Mouse (Mus musculus) olfactory bulb, adult 2 months (tissue): ENCODE results near the gene Elp6. TPM values are rescaled to one million over a fixed set of nuclear protein-coding genes. Genes with fewer than 3 reads are reported as not detected.

ENCODE experiments used
- H3K27ac ChIP-seq: fragments of 200-500 bp; 2 replicates; pipeline ENCODE4 v1.5.1; 2012; ENCODE audit warnings: low read depth, low read length; ENCODE audit not compliant: insufficient read depth
- H3K4me1 ChIP-seq: fragments of 200-500 bp; 2 replicates; pipeline ENCODE4 v1.6.1; 2012; ENCODE audit warnings: low read length; ENCODE audit not compliant: control insufficient read depth, insufficient read depth
- H3K4me3 ChIP-seq: fragments of 200-500 bp; 2 replicates; pipeline ENCODE4 v1.5.1; 2012; ENCODE audit warnings: mild to moderate bottlenecking, low read depth, low read length, moderate library complexity; ENCODE audit not compliant: insufficient read depth
- CTCF ChIP-seq: fragments of 200-500 bp; IDR thresholded peaks from 2 replicates; pipeline ENCODE4 v1.5.1; 2012; ENCODE audit warnings: low read depth, mild to moderate bottlenecking, low read length, moderate library complexity; ENCODE audit not compliant: insufficient read depth
- POLR2A ChIP-seq: fragments of 200-500 bp; IDR thresholded peaks from 2 replicates; pipeline ENCODE4 v1.6.1; 2012; ENCODE audit warnings: mild to moderate bottlenecking, low read depth, low read length, moderate library complexity; ENCODE audit not compliant: insufficient read depth
- WGBS: fragments of 180-500 bp; shearing (Covaris S2); methylation state at CpG from one replicate; pipeline ENCODE4 v1.1.7; 2018; 5-methylcytosine and 5-hydroxymethylcytosine counted together
- polyA plus RNA-seq: library from polyadenylated mRNA; stranded (reverse); fragments of >200 nt; gene quantifications from 2 replicates; pipeline ENCODE4 v1.2.4, GENCODE M21; 2012; ENCODE audit warnings: low replicate concordance; ENCODE audit not compliant: missing spikeins, insufficient read depth, insufficient read length

Gene Elp6
- polyA plus RNA-seq: not detected in 2 replicates

DNA sequence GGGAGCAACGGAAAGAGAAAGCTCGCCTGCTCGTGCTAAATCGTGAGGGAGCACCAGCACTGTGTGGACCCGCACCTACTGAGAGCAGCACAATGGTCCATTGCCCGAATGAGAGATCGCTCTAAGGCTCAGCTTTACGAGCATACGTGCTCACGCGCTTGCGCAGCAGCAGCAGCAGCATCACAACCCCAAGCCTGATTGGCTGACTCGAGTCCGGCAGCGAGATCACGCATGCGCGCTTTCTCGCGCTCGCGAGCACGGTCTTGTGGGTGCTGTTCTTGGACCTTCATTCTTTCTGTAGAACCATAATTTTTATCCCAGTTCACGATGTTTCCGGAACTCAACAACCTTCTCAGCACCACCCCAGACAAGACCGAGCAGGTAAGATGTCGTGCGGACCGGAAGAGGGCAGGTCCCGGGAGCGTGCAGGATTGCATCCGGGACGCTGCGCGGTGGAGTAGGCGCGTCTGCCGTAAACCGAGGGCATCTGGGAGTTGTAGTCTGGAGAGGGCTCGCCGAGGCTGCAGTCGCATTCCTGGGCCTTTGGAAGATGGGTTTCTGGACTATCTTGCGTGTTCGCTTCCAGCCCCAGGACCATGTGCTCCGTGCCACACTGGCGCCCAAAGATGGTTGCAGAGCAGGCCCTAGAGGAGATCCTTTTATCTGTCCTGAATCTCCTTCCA is at the start of gene Elp6:
Elp6 (plus strand) TSS at position 205 of the 683 bp plus-strand sequence.
- H3K4me1 ChIP-seq: peaks cover 3% of the 10 kb centered on the region; the same call in 1 of the 2 replicates
- H3K27ac ChIP-seq: peak within 1 kb of the TSS; percentile 91
- TF ChIP-seq CTCF: 0 out of 2 replicates have a peak, but pooled peaks have one; percentile 0
- TF ChIP-seq POLR2A: peak; percentile 86
- peak within 1 kb of the TSS; percentile 79 for H3K4me3 ChIP-seq
- WGBS: under 1% methylated on average over 46 of the region's 46 CpGs

- Histone ChIP-seq H3K4me3 (no peak overlapping the region), H3K27ac (peak overlapping the region; percentile 68), H3K4me1 (peaks cover 24% of the 10 kb centered on the region)
- TF ChIP-seq CTCF (no peak), POLR2A (no peak)
- WGBS: 31% methylated on average over 15 of the region's 15 CpGs
These were observed 49.5 kb upstream of the Elp6 start for GRCm38 (mm10) chr9:110255407-110256019.

- Histone ChIP-seq H3K4me3 (no peak overlapping the region), H3K4me1 (peaks cover 35% of the 10 kb centered on the region), H3K27ac (no peak overlapping the region)
- no peak for TF ChIP-seq CTCF
- no peak for TF ChIP-seq POLR2A
- 84% methylated on average over 6 of the region's 6 CpGs for WGBS
These were observed 46.3 kb upstream of the Elp6 start for GRCm38 (mm10) chr9:110258646-110259045.

DNA sequence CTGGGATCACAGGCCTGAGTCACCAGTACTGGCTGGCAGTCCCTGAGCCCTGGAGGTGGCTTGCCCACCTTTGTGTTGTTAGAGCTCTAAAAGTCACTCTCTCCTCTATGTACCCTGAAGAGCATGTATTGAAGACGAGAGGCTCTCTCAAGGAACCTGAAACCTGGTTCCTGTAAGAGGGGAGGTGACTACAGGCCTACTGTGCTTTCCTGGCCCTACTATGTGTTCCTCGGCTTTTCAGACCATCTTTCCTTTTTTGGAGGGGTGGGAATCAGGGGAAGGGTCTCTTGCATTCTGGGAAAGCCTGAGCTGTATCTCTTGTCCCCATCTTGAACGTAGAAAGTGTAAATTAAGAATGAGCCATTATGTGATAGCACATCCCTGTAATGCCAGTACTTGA is 45.9 kb upstream of the Elp6 start:
- H3K4me1 ChIP-seq: peaks cover 35% of the 10 kb centered on the region
- no peak overlapping the region for H3K4me3 ChIP-seq
- 82% methylated on average over 3 of the region's 3 CpGs for WGBS
- no peak overlapping the region for H3K27ac ChIP-seq
- TF ChIP-seq CTCF (no peak), POLR2A (no peak)

DNA sequence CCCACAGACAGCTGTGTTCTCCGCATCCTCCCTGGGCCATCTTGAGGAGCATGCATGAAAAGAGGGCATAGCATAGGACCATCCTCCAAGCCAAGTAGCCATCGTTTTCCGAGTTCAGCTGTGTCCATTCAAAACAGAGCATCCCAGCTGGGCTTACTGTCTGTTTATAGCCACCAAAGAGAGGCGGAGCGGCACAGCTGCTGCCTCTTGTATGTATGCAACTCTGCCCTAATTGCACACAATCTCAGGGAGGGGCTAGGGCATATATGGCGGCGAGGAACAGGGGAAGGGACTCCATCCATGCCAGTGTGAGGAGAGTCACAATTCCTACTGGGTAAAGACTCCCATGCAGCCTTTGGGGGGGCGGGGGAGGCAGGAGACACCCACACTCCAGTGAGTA is 41.8 kb upstream of the Elp6 start:
- WGBS: 53% methylated on average over 8 of the region's 8 CpGs
- Histone ChIP-seq H3K4me3 (no peak overlapping the region), H3K4me1 (peaks cover 18% of the 10 kb centered on the region), H3K27ac (peak overlapping the region; percentile 40; the same call in 1 of the 2 replicates)
- TF ChIP-seq POLR2A: no peak
- no peak for TF ChIP-seq CTCF

DNA sequence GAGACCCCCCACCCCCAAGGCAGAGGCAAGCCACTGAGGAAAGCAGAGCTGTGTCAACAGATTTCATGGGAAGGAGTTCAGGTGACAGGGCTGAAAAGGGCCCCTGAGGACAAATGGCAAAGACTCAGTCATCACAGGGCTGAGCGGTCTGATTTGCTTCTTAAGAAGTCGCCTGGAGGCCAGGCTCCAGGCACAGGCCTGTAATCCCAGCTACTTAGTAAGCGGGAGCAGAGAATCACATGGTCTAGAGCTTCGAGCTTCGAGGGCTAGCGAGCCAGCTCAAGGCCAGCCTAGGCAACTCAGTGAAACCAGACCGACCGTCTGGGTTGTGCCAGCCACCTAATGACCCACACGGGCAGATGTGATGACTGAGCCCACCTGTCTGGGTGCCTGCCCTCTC is 40.0 kb upstream of the Elp6 start:
- Histone ChIP-seq H3K27ac (no peak overlapping the region), H3K4me3 (no peak overlapping the region), H3K4me1 (peaks cover 18% of the 10 kb centered on the region)
- WGBS: 76% methylated on average over 9 of the region's 9 CpGs
- TF ChIP-seq CTCF: no peak
- no peak for TF ChIP-seq POLR2A

GRCm38 (mm10) chr9:110268416-110268815 is 36.6 kb upstream of the Elp6 start:
- WGBS: 82% methylated on average over 10 of the region's 10 CpGs
- Histone ChIP-seq H3K27ac (no peak overlapping the region), H3K4me1 (peaks cover under 1% of the 10 kb centered on the region; the same call in 1 of the 2 replicates), H3K4me3 (no peak overlapping the region)
- TF ChIP-seq CTCF (no peak), POLR2A (no peak)

DNA sequence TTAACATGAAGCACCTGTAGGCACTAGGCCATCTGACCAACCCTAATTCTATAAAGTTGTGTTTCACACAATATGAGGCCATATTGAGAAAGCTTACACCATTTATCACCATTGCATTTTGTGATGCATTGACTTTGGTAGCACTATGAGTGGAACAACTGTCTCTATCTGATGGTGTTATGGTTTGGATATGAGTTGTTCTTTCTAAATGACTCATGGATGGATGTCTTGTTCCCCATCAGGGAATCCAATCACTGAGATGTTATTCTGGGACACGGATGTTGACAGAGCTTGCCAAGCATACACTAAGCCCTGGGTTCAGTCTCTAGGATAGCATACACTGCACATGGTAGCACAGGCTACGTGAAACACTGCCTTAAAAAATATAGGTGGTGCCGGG is 32.6 kb upstream of the Elp6 start:
- TF ChIP-seq CTCF: no peak
- TF ChIP-seq POLR2A: no peak

DNA sequence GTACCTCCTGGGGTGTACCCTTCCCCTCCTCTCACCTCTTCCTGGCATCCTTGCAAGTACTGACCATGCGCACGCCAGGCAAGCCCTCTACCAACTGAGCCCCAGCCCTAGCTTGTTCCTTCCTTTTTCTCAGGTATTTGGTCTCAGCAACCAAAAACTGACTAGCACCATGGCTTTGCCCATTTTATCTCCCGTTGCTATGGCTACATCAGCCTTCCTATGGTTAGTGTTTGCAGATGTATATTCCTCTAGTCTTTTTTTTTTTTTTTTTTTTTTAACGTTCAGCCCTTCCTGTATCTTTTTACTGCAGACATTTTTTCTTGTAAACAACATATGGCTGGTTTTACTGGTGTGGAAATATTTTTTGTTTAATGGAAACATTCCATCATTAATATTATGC is 31.5 kb upstream of the Elp6 start:
- Histone ChIP-seq H3K4me3 (no peak overlapping the region), H3K4me1 (no peaks in the 10 kb centered on the region), H3K27ac (no peak overlapping the region)
- TF ChIP-seq CTCF (no peak), POLR2A (no peak)
- WGBS: 69% methylated on average over 4 of the region's 4 CpGs

More for the DNA sequence above, 32.6 kb upstream of the Elp6 start:
- Histone ChIP-seq H3K4me3 (no peak overlapping the region), H3K27ac (no peak overlapping the region), H3K4me1 (no peaks in the 10 kb centered on the region)
- 94% methylated on average over 3 of the region's 3 CpGs for WGBS
